Mouse (Mus musculus) adipocyte (in vitro differentiated cells): ENCODE results near the gene B830017H08Rik.

Experiments
- DNase-seq: peaks from one replicate; pipeline ENCODE4 v3.0.0-alpha.2; 2016; ENCODE audit warnings: low spot score

B830017H08Rik gene

GRCm38 (mm10) chr16:17851860-17852259, 18.9 kb downstream of the B830017H08Rik start:
- DNase-seq: no peak

- no peak for DNase-seq
These were observed 20.3 kb downstream of the B830017H08Rik start for GRCm38 (mm10) chr16:17853263-17853662.

GRCm38 (mm10) chr16:17857157-17857556, 24.2 kb downstream of the B830017H08Rik start:
- DNase-seq: no peak

GRCm38 (mm10) chr16:17858592-17858991, 25.7 kb downstream of the B830017H08Rik start:
- peak; percentile 53 for DNase-seq

- no peak for DNase-seq
These were observed 32.4 kb downstream of the B830017H08Rik start for GRCm38 (mm10) chr16:17865293-17865692.

- DNase-seq: no peak
These were observed 32.8 kb downstream of the B830017H08Rik start for GRCm38 (mm10) chr16:17865770-17866169.

- no peak for DNase-seq
These were observed 38.3 kb downstream of the B830017H08Rik start for GRCm38 (mm10) chr16:17871248-17871647.

- DNase-seq: no peak
These were observed 40.1 kb downstream of the B830017H08Rik start for GRCm38 (mm10) chr16:17872995-17873394.

- peak; percentile 92 for DNase-seq
These were observed 42.3 kb downstream of the B830017H08Rik start for GRCm38 (mm10) chr16:17875174-17875573.

GRCm38 (mm10) chr16:17876096-17876495, 43.2 kb downstream of the B830017H08Rik start:
- peak; percentile 52 for DNase-seq

- no peak for DNase-seq
These were observed 46.6 kb downstream of the B830017H08Rik start for GRCm38 (mm10) chr16:17879571-17879970.

GRCm38 (mm10) chr16:17882196-17882595, 49.3 kb downstream of the B830017H08Rik start:
- DNase-seq: no peak

- no peak for DNase-seq
These were observed 51.2 kb downstream of the B830017H08Rik start for GRCm38 (mm10) chr16:17884116-17884515.
